Comparison of ENCODE assay signal across 27 mouse cellular contexts in genomic region chr1:120704201-120704600, GRCm38 (mm10).
DNase-seq lines count a peak whose midpoint lies in the region; ATAC-seq and TF ChIP-seq lines count a peak whose summit lies in the region.
"Had no signal": no experiment of that assay in that cellular context is flagged by ENCODE, and none has a peak within 500 bp of the region (broad histone marks: within the 10 kb centered on the region; RNA-seq: fewer than 3 reads in every experiment).

No protein-coding gene starts in this region.

- ATAC-seq in heart, embryonic 12.5 days (ENCODE audit: insufficient number of reproducible peaks, low FRiP score): no peak
- ATAC-seq: CD4-positive, CD25-positive, alpha-beta regulatory T cell, adult 4 months; forebrain, embryonic 13.5 days; forebrain, embryonic 15.5 days; forebrain, postnatal 0 days had no signal

- 71% methylated on average over 5 of the region's 5 CpGs for WGBS in heart, embryonic 12.5 days

- H3K27ac ChIP-seq in heart, embryonic 12.5 days (ENCODE audit: poor library complexity, severe bottlenecking): no peak overlapping the region
- no peak overlapping the region for H3K27ac ChIP-seq in gastrocnemius, adult 2 months
- H3K27ac ChIP-seq: embryonic facial prominence, embryonic 13.5 days; embryonic facial prominence, embryonic 15.5 days; forebrain, embryonic 10.5 days; forebrain, embryonic 13.5 days; forebrain, embryonic 15.5 days had no signal

- H3K27me3 ChIP-seq in heart, embryonic 12.5 days (replicated peaks): no peaks in the 10 kb centered on the region
- H3K27me3 ChIP-seq: CH12.LX; embryonic facial prominence, embryonic 13.5 days; embryonic facial prominence, embryonic 15.5 days; forebrain, embryonic 13.5 days; forebrain, embryonic 15.5 days had no signal

- TF ChIP-seq CTCF in gastrocnemius, adult 2 months (IDR thresholded peaks at IDR 0.05): no peak

- intact Hi-C loops in gastrocnemius, adult 2 months (cut with DNase I): no loop called here

- no peak overlapping the region for H3K4me2 ChIP-seq in heart, embryonic 12.5 days
- H3K4me2 ChIP-seq: embryonic facial prominence, embryonic 13.5 days; embryonic facial prominence, embryonic 15.5 days; forebrain, embryonic 13.5 days; forebrain, embryonic 15.5 days had no signal

- no peaks in the 10 kb centered on the region for H3K4me1 ChIP-seq in heart, embryonic 12.5 days (replicated peaks)
- H3K4me1 ChIP-seq: embryonic facial prominence, embryonic 13.5 days; embryonic facial prominence, embryonic 15.5 days; forebrain, embryonic 10.5 days; forebrain, embryonic 13.5 days; forebrain, embryonic 15.5 days had no signal

- H3K36me3 ChIP-seq in heart, embryonic 12.5 days: no peaks in the 10 kb centered on the region
- H3K36me3 ChIP-seq: embryonic facial prominence, embryonic 13.5 days; embryonic facial prominence, embryonic 15.5 days; forebrain, embryonic 10.5 days; forebrain, embryonic 15.5 days had no signal

- peak; percentile 41 for DNase-seq in heart, adult 11 months
- DNase-seq in ES-CJ7 (ENCODE audit: low read depth, low spot score) (peak; percentile 43), ZHBTc4 (ENCODE audit: low read depth, low spot score) (peak; percentile 51)
- DNase-seq in retina, postnatal 1 day: peak; percentile 17
- DNase-seq in gastrocnemius, adult 2 months: no peak
- DNase-seq in kidney, postnatal 4 days: no peak
- DNase-seq: adrenal gland, adult 2 months; adrenal gland, postnatal 10 days; adrenal gland, postnatal 25 days; B cell, adult 2 months; cerebellum, adult 11 months; cerebellum, adult 18-20 months; cerebellum, adult 8-10 months; cerebellum, adult 9-11 months; cerebellum, postnatal 14 days; cerebellum, postnatal 36 days; embryo, embryonic 11 days; forebrain, postnatal 0 days had no signal

- no peaks in the 10 kb centered on the region for H3K9me3 ChIP-seq in heart, embryonic 12.5 days (replicated peaks)
- H3K9me3 ChIP-seq: embryonic facial prominence, embryonic 13.5 days; embryonic facial prominence, embryonic 15.5 days; forebrain, embryonic 10.5 days; forebrain, embryonic 13.5 days; forebrain, embryonic 15.5 days had no signal

- no peak overlapping the region for H3K9ac ChIP-seq in heart, embryonic 12.5 days
- H3K9ac ChIP-seq: embryonic facial prominence, embryonic 13.5 days; embryonic facial prominence, embryonic 15.5 days; forebrain, embryonic 13.5 days; forebrain, embryonic 15.5 days; forebrain, postnatal 0 days had no signal

- no peak overlapping the region for H3K4me3 ChIP-seq in heart, embryonic 12.5 days
- H3K4me3 ChIP-seq in gastrocnemius, adult 2 months: no peak overlapping the region
- H3K4me3 ChIP-seq: embryonic facial prominence, embryonic 13.5 days; embryonic facial prominence, embryonic 15.5 days; erythroblast, embryonic 14.5 days; forebrain, embryonic 10.5 days; forebrain, embryonic 13.5 days; forebrain, embryonic 15.5 days had no signal

Comparison
In these comparisons a context has a peak if more than half of its experiments do, and no peak if none do; other contexts are left out.
1. DNase-seq: peak in heart, adult 11 months (single experiment), ES-CJ7 (single experiment), ZHBTc4 (single experiment) and retina, postnatal 1 day (single experiment); none in gastrocnemius, adult 2 months (single experiment) and kidney, postnatal 4 days (0 of 2).